Mouse (Mus musculus) midbrain, embryonic 10.5 days (tissue): ENCODE measurements around the gene Gjc3. TPM values are rescaled to one million over a fixed set of nuclear protein-coding genes. Genes with fewer than 3 reads are reported as not detected.

Experiments
- DNase-seq: peaks from one replicate; pipeline ENCODE4 v3.0.0-alpha.2; 2017; ENCODE audit warnings: low spot score
- H3K27ac ChIP-seq: fragments of 300-500 bp; sonication (generic); replicated peaks from 2 replicates; pipeline ENCODE4 v1.5.1; 2016; ENCODE audit warnings: mild to moderate bottlenecking
- H3K27me3 ChIP-seq: fragments of 300-500 bp; sonication (generic); 2 replicates; pipeline ENCODE4 v1.6.1; 2016; ENCODE audit warnings: low read depth, mild to moderate bottlenecking; ENCODE audit not compliant: poor library complexity, severe bottlenecking
- H3K36me3 ChIP-seq: fragments of 300-500 bp; sonication (generic); 2 replicates; pipeline ENCODE4 v1.6.1; 2016; ENCODE audit warnings: mild to moderate bottlenecking, moderate library complexity
- H3K4me1 ChIP-seq: fragments of 300-500 bp; sonication (generic); 2 replicates; pipeline ENCODE4 v1.6.1; 2016
- H3K4me3 ChIP-seq: fragments of 300-500 bp; sonication (generic); 2 replicates; pipeline ENCODE4 v1.5.1; 2016; ENCODE audit warnings: mild to moderate bottlenecking, moderate library complexity
- H3K9me3 ChIP-seq: fragments of 300-500 bp; sonication (generic); replicated peaks from 2 replicates; pipeline ENCODE4 v1.6.1; 2016; ENCODE audit warnings: mild to moderate bottlenecking
- WGBS: fragments of 180-500 bp; shearing (Covaris S2); methylation state at CpG from one replicate; pipeline ENCODE4 v1.1.7; 2016; 5-methylcytosine and 5-hydroxymethylcytosine counted together
- polyA plus RNA-seq: library from polyadenylated mRNA; unstranded; fragments of >200 nt; fragmentation: Nextera tagmentation; extraction: Ambion mirVana; gene quantifications from 2 replicates; pipeline ENCODE4 v1.2.1, GENCODE M21; 2016

Gene Gjc3
- 0.02 and 0.05 TPM in 2 replicates for polyA plus RNA-seq

DNA sequence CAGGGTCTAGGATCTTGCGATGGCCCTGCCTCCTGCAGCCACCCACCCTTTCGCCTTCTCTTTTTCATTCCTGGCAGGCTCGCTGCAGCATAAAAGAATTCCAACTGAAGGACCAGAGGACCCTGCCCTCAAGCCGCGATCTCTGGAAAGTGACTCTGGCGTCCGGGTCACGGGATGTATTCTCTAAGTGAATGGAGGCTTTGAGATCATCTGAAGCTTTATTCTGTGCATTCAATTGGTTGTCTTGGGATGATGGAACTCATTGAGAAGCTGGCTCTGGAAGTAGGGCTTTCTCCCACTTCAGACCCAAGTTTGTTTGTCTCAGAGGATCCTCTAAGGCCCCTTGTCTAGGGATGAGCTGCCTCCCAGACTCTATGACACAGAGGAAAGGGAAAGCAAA is at the start of gene Gjc3:
Gjc3 (minus strand) TSS at position 154 of the 400 bp plus-strand sequence.
- H3K36me3 ChIP-seq = no peaks in the 10 kb centered on the region
- H3K4me3 ChIP-seq = no peak within 1 kb of the TSS
- no peaks in the 10 kb centered on the region for H3K9me3 ChIP-seq
- no peak within 1 kb of the TSS for H3K27ac ChIP-seq
- H3K4me1 ChIP-seq = peaks cover 6% of the 10 kb centered on the region; the same call in 1 of the 2 replicates
- 70% methylated on average over 8 of the region's 8 CpGs for WGBS
- DNase-seq = no peak
- no peaks in the 10 kb centered on the region for H3K27me3 ChIP-seq

DNA sequence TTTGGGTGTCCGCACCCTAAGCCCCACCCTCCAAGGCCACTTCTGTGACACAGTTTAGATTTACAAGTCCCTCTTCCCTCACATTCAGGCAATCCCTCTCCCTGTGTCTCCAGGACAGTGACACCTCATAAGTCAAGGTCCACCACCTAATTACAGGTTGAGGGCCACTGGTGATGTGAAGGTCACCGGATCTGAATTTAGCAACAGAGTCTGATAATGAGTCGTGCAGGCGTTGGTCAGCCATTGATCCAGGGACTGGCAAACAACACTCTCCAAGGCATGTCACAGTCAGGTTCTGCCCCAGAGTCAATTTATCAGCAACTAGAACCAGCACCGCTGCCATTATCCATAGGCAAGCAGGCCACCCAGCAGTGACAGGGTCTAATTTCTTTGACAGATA is 49.5 kb upstream of the Gjc3 start:
- no peak for DNase-seq
- H3K27ac ChIP-seq = no peak overlapping the region
- no peak overlapping the region for H3K4me3 ChIP-seq
- H3K36me3 ChIP-seq = no peaks in the 10 kb centered on the region
- WGBS = 88% methylated on average over 5 of the region's 5 CpGs
- no peaks in the 10 kb centered on the region for H3K27me3 ChIP-seq
- H3K9me3 ChIP-seq = no peaks in the 10 kb centered on the region
- H3K4me1 ChIP-seq = no peaks in the 10 kb centered on the region

DNA sequence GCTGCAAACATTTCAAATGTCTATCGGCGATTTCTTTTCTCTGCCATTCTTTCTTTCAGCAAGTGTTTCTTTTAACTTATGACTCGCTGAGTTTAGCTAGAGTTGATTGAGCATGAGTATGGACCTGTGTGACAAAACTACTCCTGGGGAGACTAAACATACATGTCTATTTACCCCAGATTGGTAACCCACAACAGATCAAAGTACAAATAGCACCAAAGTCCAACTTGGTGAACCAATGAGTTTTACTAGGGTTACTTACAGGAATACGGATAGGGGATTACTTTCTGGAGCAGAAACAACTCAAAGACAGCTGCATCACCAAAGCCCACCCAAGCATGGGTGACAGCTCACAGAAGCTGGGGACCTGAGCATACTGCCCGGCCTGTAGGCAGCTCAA is 46.5 kb upstream of the Gjc3 start:
- Histone ChIP-seq H3K36me3 (no peaks in the 10 kb centered on the region), H3K9me3 (no peaks in the 10 kb centered on the region; the same call in 1 of the 2 replicates), H3K27ac (no peak overlapping the region), H3K4me1 (no peaks in the 10 kb centered on the region), H3K27me3 (no peaks in the 10 kb centered on the region), H3K4me3 (no peak overlapping the region)
- WGBS = 91% methylated on average over 5 of the region's 5 CpGs
- DNase-seq = no peak

DNA sequence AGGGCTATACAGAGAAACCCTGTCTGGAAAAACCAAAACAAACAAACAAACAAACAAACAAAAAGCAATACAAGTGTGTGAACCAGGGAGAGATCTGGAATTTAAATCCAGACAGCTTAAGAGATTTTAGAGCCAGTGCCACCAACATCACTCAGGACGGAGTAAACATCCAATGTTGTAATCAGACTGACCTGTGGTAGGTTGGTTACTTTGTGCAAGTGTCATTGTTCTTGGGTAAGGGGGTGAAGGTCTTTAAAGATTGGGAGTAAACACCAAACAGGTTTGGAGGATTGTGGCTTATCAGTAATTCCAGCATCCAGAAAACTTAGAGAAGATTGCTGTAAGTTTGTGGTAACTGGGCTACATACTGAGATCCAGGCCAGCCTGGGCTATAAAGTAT is 23.5 kb upstream of the Gjc3 start:
- 76% methylated on average over 1 of the region's 1 CpGs for WGBS
- Histone ChIP-seq H3K27me3 (no peaks in the 10 kb centered on the region), H3K4me3 (no peak overlapping the region), H3K9me3 (no peaks in the 10 kb centered on the region), H3K4me1 (no peaks in the 10 kb centered on the region), H3K36me3 (no peaks in the 10 kb centered on the region), H3K27ac (no peak overlapping the region)
- no peak for DNase-seq

DNA sequence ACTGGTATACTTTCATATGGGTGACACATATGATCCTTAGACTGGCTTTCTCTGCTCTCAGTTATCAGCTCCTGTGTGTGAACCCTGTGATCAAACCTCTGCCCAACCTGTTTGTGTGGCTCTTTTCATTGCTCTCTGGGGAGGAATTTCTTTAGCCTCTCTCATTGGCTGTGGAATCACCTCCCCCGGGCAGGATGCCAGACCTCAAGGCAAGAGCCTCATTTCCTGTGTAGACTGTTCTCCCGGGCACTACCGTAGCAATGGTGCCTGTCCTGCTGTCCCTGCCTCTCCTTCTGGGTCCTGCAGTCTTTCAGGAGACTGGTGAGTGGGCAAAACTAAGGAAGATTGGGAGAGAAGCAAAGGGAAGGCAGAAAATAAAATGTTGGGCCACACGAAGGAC is 18.4 kb upstream of the Gjc3 start, which contains the start of gene Azgp1:
Azgp1 (plus strand) TSS at position 221 of the 400 bp plus-strand sequence.
- Histone ChIP-seq H3K27ac (no peak within 1 kb of the TSS), H3K4me1 (no peaks in the 10 kb centered on the region), H3K4me3 (no peak within 1 kb of the TSS), H3K9me3 (no peaks in the 10 kb centered on the region), H3K36me3 (no peaks in the 10 kb centered on the region), H3K27me3 (no peaks in the 10 kb centered on the region)
- 89% methylated on average over 4 of the region's 4 CpGs for WGBS
- no peak for DNase-seq

DNA sequence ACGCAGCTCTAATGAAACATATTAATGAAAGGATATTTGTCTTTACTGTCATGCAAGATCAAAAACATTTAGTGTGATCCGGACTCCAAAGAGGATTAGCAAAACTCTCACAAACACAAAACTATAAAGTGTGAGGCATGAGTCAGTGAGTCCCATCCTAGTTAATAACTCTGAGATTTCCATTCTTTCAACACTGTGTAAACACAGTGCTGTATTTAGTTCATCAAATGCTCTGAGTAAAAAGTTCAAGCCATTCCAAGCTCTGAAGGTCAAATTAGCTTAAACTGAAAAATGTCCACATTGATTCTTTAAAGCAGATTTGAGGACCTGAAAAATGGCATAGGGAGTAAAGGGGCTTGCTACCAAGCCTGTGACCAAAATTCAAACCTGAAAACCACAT is 16.2 kb upstream of the Gjc3 start:
- Histone ChIP-seq H3K36me3 (no peaks in the 10 kb centered on the region), H3K4me1 (no peaks in the 10 kb centered on the region), H3K4me3 (no peak overlapping the region), H3K27ac (no peak overlapping the region), H3K27me3 (no peaks in the 10 kb centered on the region), H3K9me3 (no peaks in the 10 kb centered on the region)
- DNase-seq = no peak
- 76% methylated on average over 2 of the region's 2 CpGs for WGBS

DNA sequence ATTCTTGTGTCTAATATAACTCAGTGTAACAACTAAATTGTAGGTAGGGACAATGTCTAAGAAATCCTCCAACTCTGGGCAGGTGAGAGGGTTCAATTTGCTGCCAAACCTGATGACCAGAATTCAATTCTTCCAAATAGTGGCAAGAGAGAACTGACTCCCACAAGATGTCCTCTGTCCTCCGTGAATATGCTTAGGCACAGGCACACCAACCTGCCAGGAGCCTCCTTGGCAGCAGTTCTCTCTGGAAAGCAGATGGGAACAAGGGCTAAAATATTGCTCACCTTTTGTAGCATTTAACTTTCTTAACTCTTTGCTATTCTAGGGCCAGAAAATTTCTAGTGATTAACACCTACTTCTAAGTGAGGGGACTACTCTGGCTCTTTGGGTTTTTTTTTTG is 14.4 kb upstream of the Gjc3 start:
- Histone ChIP-seq H3K27me3 (no peaks in the 10 kb centered on the region), H3K9me3 (no peaks in the 10 kb centered on the region), H3K27ac (no peak overlapping the region), H3K4me1 (no peaks in the 10 kb centered on the region), H3K36me3 (no peaks in the 10 kb centered on the region), H3K4me3 (no peak overlapping the region)
- 47% methylated on average over 1 of the region's 1 CpGs for WGBS
- no peak for DNase-seq

DNA sequence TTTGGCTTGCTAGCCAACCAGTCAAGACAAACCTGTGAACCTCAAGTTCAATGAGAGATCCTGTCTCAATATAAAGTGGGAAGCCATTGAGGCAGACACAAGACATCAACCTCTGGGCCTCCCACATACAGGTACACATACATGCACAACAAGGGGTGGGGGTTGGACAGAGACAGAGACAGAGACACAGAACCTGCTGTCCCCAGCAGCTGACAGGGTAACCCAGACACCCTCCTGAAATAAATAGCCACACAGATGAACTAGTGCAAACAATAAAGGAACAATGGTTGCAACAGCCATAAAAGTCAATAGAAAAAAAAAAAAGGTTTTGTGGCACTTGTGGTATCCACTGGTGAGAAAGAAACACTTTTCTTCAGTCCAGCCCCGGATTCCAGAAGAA is 12.5 kb upstream of the Gjc3 start:
- Histone ChIP-seq H3K9me3 (no peaks in the 10 kb centered on the region), H3K4me1 (no peaks in the 10 kb centered on the region), H3K27ac (no peak overlapping the region), H3K4me3 (no peak overlapping the region), H3K27me3 (no peaks in the 10 kb centered on the region), H3K36me3 (no peaks in the 10 kb centered on the region)
- no peak for DNase-seq
- 69% methylated on average over 1 of the region's 1 CpGs for WGBS

DNA sequence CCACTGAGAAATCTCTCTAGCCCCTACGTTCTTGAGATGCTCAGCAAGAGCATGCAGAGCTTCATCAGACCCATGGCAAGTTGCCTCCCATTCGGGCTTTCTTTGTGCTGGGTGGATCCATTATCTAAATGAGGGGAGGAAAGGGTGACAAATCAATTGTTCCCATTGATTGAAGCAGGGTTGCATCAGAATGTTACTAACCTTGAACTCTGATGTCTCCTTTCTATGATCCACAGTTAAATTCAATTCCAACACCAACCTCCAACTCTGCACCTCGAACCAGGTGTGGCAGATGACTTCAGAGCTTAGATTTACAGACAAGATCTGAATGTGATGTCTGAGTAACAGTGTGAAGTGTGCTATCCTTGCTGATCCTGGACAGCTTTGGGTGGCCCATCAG is 11.8 kb upstream of the Gjc3 start:
- Histone ChIP-seq H3K4me1 (no peaks in the 10 kb centered on the region), H3K4me3 (no peak overlapping the region), H3K36me3 (no peaks in the 10 kb centered on the region), H3K9me3 (no peaks in the 10 kb centered on the region), H3K27me3 (no peaks in the 10 kb centered on the region), H3K27ac (no peak overlapping the region)
- WGBS = 68% methylated on average over 3 of the region's 3 CpGs
- DNase-seq = no peak

DNA sequence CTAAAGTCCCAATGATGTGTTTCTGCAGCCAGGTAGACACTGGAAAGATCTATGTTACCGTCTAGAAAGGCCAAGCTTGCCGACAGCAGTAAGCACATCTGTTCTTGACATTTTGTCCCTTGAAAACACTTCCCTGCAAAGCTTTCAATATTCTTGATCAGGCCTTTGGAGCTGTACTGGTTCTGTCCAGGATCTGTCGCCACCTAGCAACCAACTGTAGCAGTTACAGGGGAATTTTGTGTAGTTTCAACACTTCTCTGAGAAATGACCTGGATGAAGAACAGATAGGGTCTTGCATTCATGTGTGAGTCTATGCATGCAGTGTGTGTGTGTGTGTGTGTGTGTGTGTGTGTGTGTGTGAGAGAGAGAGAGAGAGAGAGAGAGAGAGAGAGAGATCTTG is 10.8 kb upstream of the Gjc3 start:
- H3K27ac ChIP-seq = no peak overlapping the region
- no peaks in the 10 kb centered on the region for H3K9me3 ChIP-seq
- 58% methylated on average over 3 of the region's 3 CpGs for WGBS
- H3K4me3 ChIP-seq = no peak overlapping the region
- no peaks in the 10 kb centered on the region for H3K27me3 ChIP-seq
- no peaks in the 10 kb centered on the region for H3K36me3 ChIP-seq
- no peak for DNase-seq
- H3K4me1 ChIP-seq = no peaks in the 10 kb centered on the region

DNA sequence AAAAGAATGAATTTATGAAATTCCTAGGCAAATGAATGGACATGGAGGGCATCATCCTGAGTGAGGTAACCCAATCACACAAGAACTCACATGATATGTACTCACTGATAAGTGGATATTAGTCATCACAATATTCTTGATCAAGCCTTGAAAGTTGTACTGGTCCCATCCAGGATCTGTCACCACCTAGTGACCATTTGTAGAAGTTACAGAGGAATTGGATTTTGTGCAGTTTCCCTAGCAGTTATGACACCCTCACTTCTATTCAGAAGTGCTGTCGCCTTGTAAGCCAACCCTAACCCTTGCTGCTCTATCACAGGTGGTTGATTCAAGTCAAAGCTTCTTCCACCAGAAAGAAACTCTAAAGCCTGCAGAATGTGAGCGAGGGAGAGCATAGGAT is 10.3 kb upstream of the Gjc3 start:
- Histone ChIP-seq H3K36me3 (no peaks in the 10 kb centered on the region), H3K4me3 (no peak overlapping the region), H3K4me1 (no peaks in the 10 kb centered on the region), H3K27me3 (no peaks in the 10 kb centered on the region), H3K9me3 (no peaks in the 10 kb centered on the region), H3K27ac (no peak overlapping the region)
- DNase-seq = no peak
- 75% methylated on average over 2 of the region's 2 CpGs for WGBS

DNA sequence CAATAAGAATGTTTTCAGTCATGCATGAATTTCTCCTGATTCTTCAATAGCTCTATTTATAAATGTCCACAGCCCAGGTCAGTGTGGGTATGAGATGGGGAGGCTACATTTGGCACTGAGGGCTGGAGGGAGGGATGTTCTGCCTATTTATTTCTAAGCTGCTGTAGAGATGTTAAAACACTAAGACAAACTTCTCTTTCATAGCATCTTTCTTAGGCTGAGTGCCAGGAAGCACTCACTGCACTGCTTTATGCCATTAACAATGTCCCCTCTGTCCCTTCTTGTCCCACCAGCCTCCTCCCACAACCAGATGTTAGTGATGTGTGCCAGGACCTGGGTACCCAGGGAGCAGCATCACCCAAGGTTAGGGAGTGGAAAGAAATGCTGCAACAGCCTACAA is 3.6 kb upstream of the Gjc3 start:
- H3K4me1 ChIP-seq = peaks cover 6% of the 10 kb centered on the region; the same call in 1 of the 2 replicates
- H3K9me3 ChIP-seq = no peaks in the 10 kb centered on the region
- no peaks in the 10 kb centered on the region for H3K36me3 ChIP-seq
- no peak overlapping the region for H3K27ac ChIP-seq
- H3K4me3 ChIP-seq = no peak overlapping the region
- no peak for DNase-seq
- H3K27me3 ChIP-seq = no peaks in the 10 kb centered on the region

DNA sequence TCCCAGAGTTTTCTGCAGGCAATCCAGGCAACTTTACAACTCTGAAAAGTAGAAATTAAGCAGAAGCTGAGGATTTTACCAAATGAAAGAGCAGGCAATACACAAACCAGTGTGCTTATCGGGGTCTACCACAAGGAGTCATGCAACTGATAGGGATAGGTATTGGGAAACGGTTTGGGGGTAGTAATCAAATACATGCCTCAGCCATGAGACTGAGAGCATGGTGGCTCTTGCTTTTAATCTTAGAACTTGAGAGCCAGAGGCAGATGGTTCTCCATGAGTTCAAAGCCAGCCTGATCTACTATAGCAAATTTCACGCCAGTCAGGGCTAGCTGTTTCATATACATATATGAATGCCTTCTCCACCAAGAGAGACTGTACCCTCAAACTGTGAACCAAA is 6.5 kb downstream of the Gjc3 start:
- Histone ChIP-seq H3K36me3 (no peaks in the 10 kb centered on the region), H3K4me3 (no peak overlapping the region), H3K9me3 (no peaks in the 10 kb centered on the region), H3K27me3 (no peaks in the 10 kb centered on the region), H3K4me1 (no peaks in the 10 kb centered on the region), H3K27ac (no peak overlapping the region)
- 87% methylated on average over 3 of the region's 3 CpGs for WGBS
- DNase-seq = no peak

DNA sequence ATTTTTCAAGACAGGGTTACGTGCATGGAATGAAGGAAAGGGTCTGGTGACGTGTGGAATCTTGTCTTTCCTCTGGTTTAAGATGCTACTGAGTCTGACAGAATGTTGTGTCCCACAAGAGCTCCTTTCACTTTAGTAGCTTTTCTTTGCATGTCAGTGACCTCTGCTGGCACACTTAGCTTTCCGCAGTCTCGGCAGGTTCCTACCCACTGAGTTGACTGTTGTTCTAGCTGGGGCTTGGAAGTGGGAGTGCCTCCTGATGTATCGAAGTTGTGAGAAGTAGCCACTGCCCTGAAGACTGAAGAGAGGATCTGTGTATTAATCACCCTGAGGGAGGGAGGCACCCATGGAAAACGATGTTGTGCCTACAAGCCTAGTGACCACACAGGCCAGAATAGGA is 11.7 kb downstream of the Gjc3 start:
- H3K27me3 ChIP-seq = no peaks in the 10 kb centered on the region
- no peak overlapping the region for H3K27ac ChIP-seq
- no peaks in the 10 kb centered on the region for H3K36me3 ChIP-seq
- H3K9me3 ChIP-seq = no peaks in the 10 kb centered on the region
- no peak for DNase-seq
- no peak overlapping the region for H3K4me3 ChIP-seq
- WGBS = 46% methylated on average over 6 of the region's 6 CpGs
- no peaks in the 10 kb centered on the region for H3K4me1 ChIP-seq
